Mouse (Mus musculus): Measurements from ENCODE around the gene Tubgcp3. TPM values are rescaled to one million over a fixed set of nuclear protein-coding genes. Genes with fewer than 3 reads are reported as not detected.
"Not testable (repeated sequence)": the region's sequence is repeated elsewhere in the genome, so short reads cannot be mapped to it uniquely, and the experiment has no call there.

Gene Tubgcp3
- total and polyA plus RNA-seq, 2 experiments from 2014 or later, result 26.0 to 36.1 TPM

- H3K27me3 ChIP-seq (ENCODE audit: insufficient read depth, low read length), result no peaks in the 10 kb centered on the region
- H3K9ac ChIP-seq (replicated peaks; ENCODE audit: low read length, poor library complexity, severe bottlenecking), result no peak overlapping the region
- DNase-seq (ENCODE audit: low spot score), result no peak
- no peak for TF ChIP-seq CTCF (IDR thresholded peaks at IDR 0.05)
- no peaks in the 10 kb centered on the region for H3K9me3 ChIP-seq (ENCODE audit: low read length)
- peaks cover 5% of the 10 kb centered on the region; the same call in 1 of the 2 replicates for H3K4me1 ChIP-seq (ENCODE audit: insufficient read depth, low read length)
- 48% methylated on average over 7 of the region's 7 CpGs for WGBS
- no peak for ATAC-seq (ENCODE audit: low FRiP score)
- H3K27ac ChIP-seq (ENCODE audit: low read depth, low read length), result no peak overlapping the region
- H3K4me3 ChIP-seq (ENCODE audit: low read depth, low read length), result no peak overlapping the region
- H3K36me3 ChIP-seq (ENCODE audit: insufficient read depth, low read length), result peaks cover 16% of the 10 kb centered on the region
- H3K4me2 ChIP-seq (ENCODE audit: low read depth, low read length, poor library complexity, severe bottlenecking), result no peak overlapping the region
Observed at GRCm38 (mm10) chr8:12613201-12613600, 58.8 kb downstream of the Tubgcp3 start.

- WGBS, result 54% methylated on average over 12 of the region's 12 CpGs
Observed at GRCm38 (mm10) chr8:12609752-12610449, 62.1 kb downstream of the Tubgcp3 start.

GRCm38 (mm10) chr8:12608810-12609209, 63.2 kb downstream of the Tubgcp3 start:
- Histone ChIP-seq H3K9me3 (ENCODE audit: low read length) (no peaks in the 10 kb centered on the region), H3K4me2 (ENCODE audit: low read depth, low read length, poor library complexity, severe bottlenecking) (no peak overlapping the region), H3K4me3 (ENCODE audit: low read depth, low read length) (no peak overlapping the region), H3K27me3 (ENCODE audit: insufficient read depth, low read length) (0 out of 2 replicates have a peak, but pooled peaks cover 3% of the 10 kb centered on the region), H3K27ac (ENCODE audit: low read depth, low read length) (no peak overlapping the region), H3K36me3 (ENCODE audit: insufficient read depth, low read length) (no peaks in the 10 kb centered on the region), H3K4me1 (ENCODE audit: insufficient read depth, low read length) (peaks cover 5% of the 10 kb centered on the region; the same call in 1 of the 2 replicates), H3K9ac (replicated peaks; ENCODE audit: low read length, poor library complexity, severe bottlenecking) (no peak overlapping the region)
- TF ChIP-seq CTCF (IDR thresholded peaks at IDR 0.05), result no peak
- no peak for ATAC-seq (ENCODE audit: low FRiP score)
- WGBS, result 86% methylated on average over 10 of the region's 10 CpGs
- no peak for DNase-seq (ENCODE audit: low spot score)

More at GRCm38 (mm10) chr8:12609752-12610449, 62.1 kb downstream of the Tubgcp3 start:
- no peak for DNase-seq (ENCODE audit: low spot score)
- H3K9ac ChIP-seq (replicated peaks; ENCODE audit: low read length, poor library complexity, severe bottlenecking), result 0 out of 2 replicates have a peak overlapping the region, but pooled peaks have one; percentile 24
- peaks cover 5% of the 10 kb centered on the region; the same call in 1 of the 2 replicates for H3K36me3 ChIP-seq (ENCODE audit: insufficient read depth, low read length)
- TF ChIP-seq CTCF (IDR thresholded peaks at IDR 0.05), result no peak
- no peaks in the 10 kb centered on the region for H3K9me3 ChIP-seq (ENCODE audit: low read length)
- H3K4me1 ChIP-seq (ENCODE audit: insufficient read depth, low read length), result peaks cover 5% of the 10 kb centered on the region; the same call in 1 of the 2 replicates
- no peak for ATAC-seq (ENCODE audit: low FRiP score)
- H3K4me2 ChIP-seq (ENCODE audit: low read depth, low read length, poor library complexity, severe bottlenecking), result no peak overlapping the region
- no peak overlapping the region for H3K27ac ChIP-seq (ENCODE audit: low read depth, low read length)
- 0 out of 2 replicates have a peak, but pooled peaks cover 3% of the 10 kb centered on the region for H3K27me3 ChIP-seq (ENCODE audit: insufficient read depth, low read length)
- no peak overlapping the region for H3K4me3 ChIP-seq (ENCODE audit: low read depth, low read length)

GRCm38 (mm10) chr8:12607223-12607622, 64.8 kb downstream of the Tubgcp3 start:
- TF ChIP-seq CTCF (IDR thresholded peaks at IDR 0.05), result peak; percentile 95
- Histone ChIP-seq H3K9ac (replicated peaks; ENCODE audit: low read length, poor library complexity, severe bottlenecking) (no peak overlapping the region), H3K27ac (ENCODE audit: low read depth, low read length) (no peak overlapping the region), H3K4me1 (ENCODE audit: insufficient read depth, low read length) (peaks cover 5% of the 10 kb centered on the region; the same call in 1 of the 2 replicates), H3K4me3 (ENCODE audit: low read depth, low read length) (no peak overlapping the region), H3K27me3 (ENCODE audit: insufficient read depth, low read length) (0 out of 2 replicates have a peak, but pooled peaks cover 3% of the 10 kb centered on the region), H3K36me3 (ENCODE audit: insufficient read depth, low read length) (no peaks in the 10 kb centered on the region), H3K9me3 (ENCODE audit: low read length) (no peaks in the 10 kb centered on the region), H3K4me2 (ENCODE audit: low read depth, low read length, poor library complexity, severe bottlenecking) (no peak overlapping the region)
- DNase-seq (ENCODE audit: low spot score) (peak; percentile 77), ATAC-seq (ENCODE audit: low FRiP score) (0 out of 2 replicates have a peak, but pooled peaks have one; percentile 41)
- WGBS, result 35% methylated on average over 6 of the region's 6 CpGs

- Histone ChIP-seq H3K36me3 (ENCODE audit: insufficient read depth, low read length) (no peaks in the 10 kb centered on the region), H3K9ac (replicated peaks; ENCODE audit: low read length, poor library complexity, severe bottlenecking) (no peak overlapping the region), H3K27me3 (ENCODE audit: insufficient read depth, low read length) (no peaks in the 10 kb centered on the region), H3K4me3 (ENCODE audit: low read depth, low read length) (no peak overlapping the region), H3K27ac (ENCODE audit: low read depth, low read length) (no peak overlapping the region), H3K9me3 (ENCODE audit: low read length) (no peaks in the 10 kb centered on the region), H3K4me1 (ENCODE audit: insufficient read depth, low read length) (no peaks in the 10 kb centered on the region), H3K4me2 (ENCODE audit: low read depth, low read length, poor library complexity, severe bottlenecking) (no peak overlapping the region)
- no peak for TF ChIP-seq CTCF (IDR thresholded peaks at IDR 0.05)
- 89% methylated on average over 5 of the region's 5 CpGs for WGBS
- DNase-seq (ENCODE audit: low spot score), result no peak
- ATAC-seq (ENCODE audit: low FRiP score), result no peak
Observed at GRCm38 (mm10) chr8:12583785-12584184, 88.3 kb downstream of the Tubgcp3 start.

- H3K4me2 ChIP-seq (ENCODE audit: low read depth, low read length, poor library complexity, severe bottlenecking); H3K27ac ChIP-seq (ENCODE audit: low read depth, low read length); H3K9ac ChIP-seq (replicated peaks; ENCODE audit: low read length, poor library complexity, severe bottlenecking); H3K4me3 ChIP-seq (ENCODE audit: low read depth, low read length); H3K27me3 ChIP-seq (ENCODE audit: insufficient read depth, low read length); H3K36me3 ChIP-seq (ENCODE audit: insufficient read depth, low read length); H3K9me3 ChIP-seq (ENCODE audit: low read length); ATAC-seq (ENCODE audit: low FRiP score); H3K4me1 ChIP-seq (ENCODE audit: insufficient read depth, low read length); DNase-seq (ENCODE audit: low spot score): not testable (repeated sequence)
- 62% methylated on average over 19 of the region's 19 CpGs for WGBS
Observed at GRCm38 (mm10) chr8:12579339-12579999, 92.6 kb downstream of the Tubgcp3 start.
